Mouse (Mus musculus): ENCODE measurements around the gene Mgam.
"Not testable (repeated sequence)": the region's sequence is repeated elsewhere in the genome, so short reads cannot be mapped to it uniquely, and the experiment has no call there.

GRCm38 (mm10) chr6:40728506-40728905 lies 99.9 kb downstream of the Mgam start:
- not testable (repeated sequence) for TF ChIP-seq POLR2A, CTCF (IDR thresholded peaks at IDR 0.05; ENCODE audit: insufficient read depth, low read depth, low read length)
